ENCODE assay signal across 21 mouse cellular contexts in the genomic region with DNA sequence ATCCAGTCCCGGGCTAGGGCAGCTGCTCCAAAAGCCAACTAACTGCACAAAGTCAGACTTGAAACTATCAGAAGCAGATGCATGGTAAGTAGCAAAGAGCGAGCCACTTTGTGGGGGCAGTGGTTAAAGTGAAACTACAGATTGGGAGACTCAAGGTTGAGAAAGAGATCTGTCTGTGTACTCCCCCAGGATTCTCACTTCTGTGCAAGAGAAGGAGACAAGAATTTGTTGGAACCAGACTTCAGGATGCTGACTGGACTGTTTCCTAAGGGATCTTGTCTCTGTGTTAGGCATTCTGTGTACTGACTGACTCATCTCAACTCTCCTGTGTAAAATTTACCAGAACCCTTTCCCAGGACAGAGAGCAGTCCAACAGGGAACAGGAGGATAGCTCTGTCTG. TPM values are rescaled to one million over a fixed set of nuclear protein-coding genes. Genes with fewer than 3 reads are reported as not detected.
DNase-seq lines count a peak whose midpoint lies in the region; ATAC-seq and TF ChIP-seq lines count a peak whose summit lies in the region.
"Had no signal": no experiment of that assay in that cellular context is flagged by ENCODE, and none has a peak within 500 bp of the region (broad histone marks: within the 10 kb centered on the region; RNA-seq: fewer than 3 reads in every experiment).

No protein-coding gene starts in this region.

- no peaks in the 10 kb centered on the region for H3K27me3 ChIP-seq in lung, postnatal 0 days (replicated peaks; ENCODE audit: insufficient read depth, low read length)
- H3K27me3 ChIP-seq in midbrain, embryonic 13.5 days = no peaks in the 10 kb centered on the region
- H3K27me3 ChIP-seq: embryonic facial prominence, embryonic 15.5 days; heart, embryonic 12.5 days; hindbrain, embryonic 15.5 days had no signal

- no peak for ATAC-seq in lung, postnatal 0 days
- no peak for ATAC-seq in midbrain, embryonic 13.5 days
- ATAC-seq: forebrain, embryonic 14.5 days; intestine, embryonic 16.5 days had no signal

- no peak for TF ChIP-seq EP300 in lung, postnatal 0 days (IDR thresholded peaks at IDR 0.05)

- H3K4me2 ChIP-seq in lung, postnatal 0 days (replicated peaks; ENCODE audit: low read depth, low read length) = no peak overlapping the region
- H3K4me2 ChIP-seq in midbrain, embryonic 13.5 days (replicated peaks) = no peak overlapping the region
- H3K4me2 ChIP-seq: embryonic facial prominence, embryonic 15.5 days; heart, embryonic 12.5 days; hindbrain, embryonic 15.5 days had no signal

- no peak for TF ChIP-seq CTCF in lung, postnatal 0 days (IDR thresholded peaks at IDR 0.05)

- H3K27ac ChIP-seq in lung, postnatal 0 days (ENCODE audit: low read length) = no peak overlapping the region
- no peak overlapping the region for H3K27ac ChIP-seq in midbrain, embryonic 13.5 days
- H3K27ac ChIP-seq: embryonic facial prominence, embryonic 15.5 days; forebrain, embryonic 10.5 days; hindbrain, embryonic 15.5 days had no signal

- peak; percentile 30 for DNase-seq in gastrocnemius, adult 18-20 months (ENCODE audit: low spot score)
- no peak for DNase-seq in gastrocnemius, postnatal 10 days
- peak; percentile 4 for DNase-seq in lung, postnatal 0 days (ENCODE audit: low spot score)
- no peak for DNase-seq in lung, postnatal 36 days
- DNase-seq in Muller cell, postnatal 12 days (ENCODE audit: inconsistent ontology term) = peak; percentile 16
- DNase-seq in telencephalon, adult 2 months (ENCODE audit: low read depth, low spot score) = peak; percentile 45
- DNase-seq: adrenal gland, adult 8-10 months; adrenal gland, postnatal 36 days; cerebellum, adult 11 months; cerebellum, adult 8-10 months; cerebellum, postnatal 14 days; embryo, embryonic 11 days; heart, postnatal 36 days had no signal

- 84% methylated on average over 2 of the region's 2 CpGs for WGBS in lung, postnatal 0 days
- 90% methylated on average over 2 of the region's 2 CpGs for WGBS in midbrain, embryonic 13.5 days

- H3K9me3 ChIP-seq in lung, postnatal 0 days (ENCODE audit: low read length) = no peaks in the 10 kb centered on the region
- H3K9me3 ChIP-seq in midbrain, embryonic 13.5 days = no peaks in the 10 kb centered on the region
- H3K9me3 ChIP-seq: embryonic facial prominence, embryonic 15.5 days; forebrain, embryonic 10.5 days; heart, embryonic 12.5 days; hindbrain, embryonic 15.5 days had no signal

- no peaks in the 10 kb centered on the region for H3K36me3 ChIP-seq in lung, postnatal 0 days (ENCODE audit: insufficient read depth, low read length)
- H3K36me3 ChIP-seq in midbrain, embryonic 13.5 days = no peaks in the 10 kb centered on the region
- H3K36me3 ChIP-seq: embryonic facial prominence, embryonic 15.5 days; forebrain, embryonic 10.5 days; heart, embryonic 12.5 days; hindbrain, embryonic 15.5 days had no signal

- no peak overlapping the region for H3K9ac ChIP-seq in lung, postnatal 0 days (replicated peaks; ENCODE audit: low read depth)
- no peak overlapping the region for H3K9ac ChIP-seq in midbrain, embryonic 13.5 days (replicated peaks)
- H3K9ac ChIP-seq: embryonic facial prominence, embryonic 15.5 days; heart, embryonic 12.5 days; hindbrain, embryonic 15.5 days had no signal

- no peak overlapping the region for H3K4me3 ChIP-seq in lung, postnatal 0 days (ENCODE audit: low read depth, low read length)
- H3K4me3 ChIP-seq in midbrain, embryonic 13.5 days (replicated peaks) = no peak overlapping the region
- H3K4me3 ChIP-seq: embryonic facial prominence, embryonic 15.5 days; erythroblast, embryonic 14.5 days; forebrain, embryonic 10.5 days; heart, embryonic 12.5 days; hindbrain, embryonic 15.5 days had no signal

- no peaks in the 10 kb centered on the region for H3K4me1 ChIP-seq in lung, postnatal 0 days (ENCODE audit: insufficient read depth, low read depth, low read length)
- no peaks in the 10 kb centered on the region for H3K4me1 ChIP-seq in midbrain, embryonic 13.5 days (replicated peaks)
- H3K4me1 ChIP-seq: embryonic facial prominence, embryonic 15.5 days; forebrain, embryonic 10.5 days; heart, embryonic 12.5 days; hindbrain, embryonic 15.5 days had no signal

RNA-seq across cellular contexts. Expression of a gene that starts 47.6 kb away (rescaled TPM):
- 100 to 1,000 TPM; 198 to 199 TPM for total RNA-seq in gastrocnemius, adult 18-20 months (2021)
- 100 to 1,000 TPM; 188 to 208 TPM for total RNA-seq in gastrocnemius, postnatal 10 days (2021)
- 159 and 173 TPM in 2 replicates for polyA plus RNA-seq in lung, postnatal 0 days (2015; fragmentation: Nextera tagmentation; extraction: Ambion mirVana)
- 366 and 377 TPM in 2 replicates for polyA plus RNA-seq in midbrain, embryonic 13.5 days (2015; fragmentation: Nextera tagmentation; extraction: Ambion mirVana)

Comparison
In these comparisons a context has a peak if more than half of its experiments do, and no peak if none do; other contexts are left out.
1. DNase-seq: peak in gastrocnemius, adult 18-20 months (single experiment), lung, postnatal 0 days (single experiment), Muller cell, postnatal 12 days (single experiment) and telencephalon, adult 2 months (single experiment); none in gastrocnemius, postnatal 10 days (single experiment) and lung, postnatal 36 days (single experiment).